Mouse (Mus musculus) heart, embryonic 11.5 days (tissue): Measurements from ENCODE around the gene Rnps1. TPM values are rescaled to one million over a fixed set of nuclear protein-coding genes. Genes with fewer than 3 reads are reported as not detected.

Experiments used
- ATAC-seq: fragments of 200-750 bp; cut with Nextera tagmentation; replicated peaks from 2 replicates; pipeline ENCODE4 v1.8.0; 2017; ENCODE audit warnings: moderate library complexity; ENCODE audit not compliant: insufficient number of reproducible peaks, low FRiP score, low TSS enrichment
- H3K27ac ChIP-seq: fragments of 300-500 bp; sonication (generic); 2 replicates; pipeline ENCODE4 v1.5.1; 2014; ENCODE audit warnings: mild to moderate bottlenecking, low read depth, low read length
- H3K27me3 ChIP-seq: fragments of 300-500 bp; sonication (generic); 2 replicates; pipeline ENCODE4 v1.6.1; 2014; ENCODE audit warnings: mild to moderate bottlenecking, low read length, mixed read lengths; ENCODE audit not compliant: control insufficient read depth, insufficient read depth
- H3K36me3 ChIP-seq: fragments of 300-500 bp; sonication (generic); 2 replicates; pipeline ENCODE4 v1.6.1; 2014; ENCODE audit warnings: mild to moderate bottlenecking, low read length, moderate library complexity, mixed read lengths; ENCODE audit not compliant: control insufficient read depth, insufficient read depth
- H3K4me1 ChIP-seq: fragments of 300-500 bp; sonication (generic); 2 replicates; pipeline ENCODE4 v1.6.1; 2014; ENCODE audit warnings: low read length; ENCODE audit not compliant: control insufficient read depth, insufficient read depth
- H3K4me2 ChIP-seq: fragments of 300-500 bp; sonication (generic); 2 replicates; pipeline ENCODE4 v1.6.1; 2014; ENCODE audit warnings: mild to moderate bottlenecking, moderate library complexity
- H3K4me3 ChIP-seq: fragments of 300-500 bp; sonication (generic); 2 replicates; pipeline ENCODE4 v1.5.1; 2014; ENCODE audit warnings: low read depth, low read length
- H3K9ac ChIP-seq: fragments of 300-500 bp; sonication (generic); 2 replicates; pipeline ENCODE4 v1.6.1; 2014; ENCODE audit warnings: mild to moderate bottlenecking, low read depth, low read length, moderate library complexity
- H3K9me3 ChIP-seq: fragments of 300-500 bp; sonication (generic); replicated peaks from 2 replicates; pipeline ENCODE4 v1.6.1; 2016; ENCODE audit warnings: low read length; ENCODE audit not compliant: control insufficient read depth
- WGBS: fragments of 180-500 bp; shearing (Covaris S2); extraction: QIAGEN DNeasy Blood & Tissue Kit; methylation state at CpG from one replicate; pipeline ENCODE4 v1.1.7; 2014; ENCODE audit not compliant: insufficient replicate concordance; 5-methylcytosine and 5-hydroxymethylcytosine counted together
- polyA plus RNA-seq: library from polyadenylated mRNA; unstranded; fragments of >200 nt; fragmentation: Nextera tagmentation; extraction: Ambion mirVana; gene quantifications from 2 replicates; pipeline ENCODE4 v1.2.1, GENCODE M21; 2014

The Rnps1 gene
- polyA plus RNA-seq, 1 experiment from 2014 or later = 267 TPM

DNA sequence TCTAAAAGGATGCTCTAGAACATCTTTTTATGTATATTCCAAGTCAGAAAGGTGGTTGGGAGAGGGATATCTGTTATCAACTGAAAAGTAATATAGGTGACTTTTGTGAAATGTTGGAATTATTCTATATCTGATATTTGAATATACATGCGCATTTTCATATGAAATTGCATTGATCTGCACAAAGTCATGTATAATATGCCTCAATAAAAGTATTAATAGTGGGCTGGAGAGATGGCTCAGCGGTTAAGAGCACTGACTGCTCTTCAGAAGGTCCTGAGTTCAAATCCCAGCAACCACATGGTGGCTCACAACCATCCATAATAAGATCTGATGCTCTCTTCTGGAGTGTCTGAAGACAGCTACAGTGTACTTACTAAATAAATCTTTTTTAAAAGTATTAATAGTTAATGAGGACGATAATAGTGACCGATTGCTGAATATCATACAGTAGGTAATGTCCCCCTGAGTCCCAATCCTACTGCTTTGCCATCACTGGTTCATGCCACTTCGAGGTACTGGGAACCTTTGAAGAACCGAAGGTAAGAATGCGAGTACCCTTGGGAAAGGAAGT is 55.1 kb downstream of the Rnps1 start:
- WGBS = 13% methylated on average over 7 of the region's 7 CpGs
- H3K36me3 ChIP-seq = peaks cover 7% of the 10 kb centered on the region; the same call in 1 of the 2 replicates
- H3K27ac ChIP-seq = peak overlapping the region; percentile 94
- H3K4me3 ChIP-seq = peak overlapping the region; percentile 91
- no peaks in the 10 kb centered on the region for H3K9me3 ChIP-seq
- no peaks in the 10 kb centered on the region for H3K27me3 ChIP-seq
- peak overlapping the region; percentile 98 for H3K4me2 ChIP-seq
- H3K9ac ChIP-seq = peak overlapping the region; percentile 93
- peaks cover 25% of the 10 kb centered on the region for H3K4me1 ChIP-seq
- ATAC-seq = no peak

- peak; percentile 97 for ATAC-seq
- under 1% methylated on average over 62 of the region's 75 CpGs for WGBS
- peaks cover 10% of the 10 kb centered on the region; the same call in 1 of the 2 replicates for H3K36me3 ChIP-seq
Observed at GRCm38 (mm10) chr17:24469910-24470602, 55.7 kb downstream of the Rnps1 start, which contains the start of the genes E4f1 and Pgp. E4f1 (minus strand) TSS chr17:24470313. Pgp (plus strand) TSS chr17:24470392.

GRCm38 (mm10) chr17:24470701-24471527 is 56.5 kb downstream of the Rnps1 start:
- Histone ChIP-seq H3K4me3 (peak overlapping the region; percentile 91), H3K27ac (peak overlapping the region; percentile 94), H3K36me3 (peaks cover 14% of the 10 kb centered on the region; the same call in 1 of the 2 replicates), H3K4me1 (peaks cover 25% of the 10 kb centered on the region), H3K4me2 (peak overlapping the region; percentile 98), H3K27me3 (no peaks in the 10 kb centered on the region), H3K9ac (peak overlapping the region; percentile 93), H3K9me3 (no peaks in the 10 kb centered on the region)
- ATAC-seq = no peak
- 1% methylated on average over 68 of the region's 68 CpGs for WGBS

More at GRCm38 (mm10) chr17:24469910-24470602, 55.7 kb downstream of the Rnps1 start, which contains the start of the genes E4f1 and Pgp:
- H3K27ac ChIP-seq = peak within 1 kb of the TSS; percentile 94
- no peaks in the 10 kb centered on the region for H3K27me3 ChIP-seq
- peak within 1 kb of the TSS; percentile 91 for H3K4me3 ChIP-seq
- peak within 1 kb of the TSS; percentile 98 for H3K4me2 ChIP-seq
- no peaks in the 10 kb centered on the region for H3K9me3 ChIP-seq
- peaks cover 25% of the 10 kb centered on the region for H3K4me1 ChIP-seq
- peak within 1 kb of the TSS; percentile 93 for H3K9ac ChIP-seq

- ATAC-seq = no peak
- H3K4me2 ChIP-seq = peak overlapping the region; percentile 98
- peaks cover 24% of the 10 kb centered on the region for H3K36me3 ChIP-seq
- H3K27ac ChIP-seq = no peak overlapping the region
- peak overlapping the region; percentile 91; the same call in 1 of the 2 replicates for H3K4me3 ChIP-seq
- no peaks in the 10 kb centered on the region for H3K9me3 ChIP-seq
- H3K9ac ChIP-seq = peak overlapping the region; percentile 93; the same call in 1 of the 2 replicates
- 82% methylated on average over 4 of the region's 4 CpGs for WGBS
- peaks cover 25% of the 10 kb centered on the region for H3K4me1 ChIP-seq
- no peaks in the 10 kb centered on the region for H3K27me3 ChIP-seq
Observed at GRCm38 (mm10) chr17:24472512-24472911, 58.1 kb downstream of the Rnps1 start.

- H3K9ac ChIP-seq = 0 out of 2 replicates have a peak within 1 kb of the TSS, but pooled peaks have one; percentile 10
- no peaks in the 10 kb centered on the region for H3K27me3 ChIP-seq
- H3K9me3 ChIP-seq = no peaks in the 10 kb centered on the region
- H3K4me3 ChIP-seq = no peak within 1 kb of the TSS
- no peak within 1 kb of the TSS for H3K27ac ChIP-seq
- H3K4me2 ChIP-seq = peak within 1 kb of the TSS; percentile 98
- H3K36me3 ChIP-seq = peaks cover 24% of the 10 kb centered on the region
- WGBS = 73% methylated on average over 6 of the region's 6 CpGs
- peaks cover 32% of the 10 kb centered on the region for H3K4me1 ChIP-seq
- ATAC-seq = no peak
Observed at GRCm38 (mm10) chr17:24473612-24474275, 59.4 kb downstream of the Rnps1 start, which contains the start of gene Bricd5. Bricd5 (plus strand) TSS chr17:24473884.

DNA sequence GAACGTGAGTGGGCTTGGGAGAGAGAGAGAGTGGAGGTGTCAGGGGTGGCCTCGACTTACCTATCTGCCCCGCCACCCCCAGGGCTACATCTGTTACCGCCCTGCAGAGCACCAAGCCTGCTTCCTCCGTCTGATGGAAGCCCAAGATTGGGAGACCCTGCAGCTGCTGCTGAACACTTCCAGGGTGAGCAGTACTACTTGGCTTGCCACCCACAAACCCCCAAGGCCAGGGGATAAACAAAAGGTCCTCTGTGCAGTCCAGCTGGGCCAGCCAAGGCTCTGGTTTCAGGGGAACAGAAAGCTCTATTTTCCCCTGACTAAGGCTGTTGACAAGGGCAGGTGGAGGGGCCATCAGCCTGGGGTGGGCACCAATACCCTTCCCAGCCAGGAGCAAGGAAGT is 60.2 kb downstream of the Rnps1 start:
- Histone ChIP-seq H3K27ac (no peak overlapping the region), H3K4me1 (peaks cover 32% of the 10 kb centered on the region), H3K9me3 (no peaks in the 10 kb centered on the region), H3K36me3 (peaks cover 24% of the 10 kb centered on the region), H3K4me3 (no peak overlapping the region), H3K27me3 (no peaks in the 10 kb centered on the region), H3K9ac (no peak overlapping the region), H3K4me2 (no peak overlapping the region)
- no peak for ATAC-seq
- WGBS = 72% methylated on average over 5 of the region's 5 CpGs
